Mouse (Mus musculus) testis, adult 2 months (tissue): Measurements from ENCODE around the gene R3hdm2.

Source experiments
- CTCF ChIP-seq: fragments of 200-500 bp; IDR thresholded peaks from 2 replicates; pipeline ENCODE4 v1.5.1; 2012; ENCODE audit warnings: low read depth, mild to moderate bottlenecking, inconsistent platforms, low read length, moderate library complexity; ENCODE audit not compliant: control insufficient read depth, insufficient read depth, insufficient replicate concordance
- POLR2A ChIP-seq: fragments of 200-500 bp; IDR thresholded peaks from 2 replicates; pipeline ENCODE4 v1.6.1; 2012; ENCODE audit warnings: low read depth, mild to moderate bottlenecking, inconsistent platforms, low read length, moderate library complexity; ENCODE audit not compliant: control insufficient read depth

- no peak for TF ChIP-seq POLR2A
- no peak for TF ChIP-seq CTCF
Measured at GRCm38 (mm10) chr10:127472722-127473121, 92.6 kb downstream of the R3hdm2 start.
